Mouse (Mus musculus) heart, postnatal 0 days (tissue): ENCODE results near the gene Plekhm2. TPM values are rescaled to one million over a fixed set of nuclear protein-coding genes. Genes with fewer than 3 reads are reported as not detected.

Experiments used
- ATAC-seq: fragments of 200-750 bp; cut with Nextera tagmentation; 2 replicates; pipeline ENCODE4 v1.8.0; 2017; ENCODE audit warnings: low read depth, moderate number of reproducible peaks, moderate library complexity; ENCODE audit not compliant: insufficient read depth
- DNase-seq: peaks from one replicate; pipeline ENCODE4 v3.0.0-alpha.2; 2016; ENCODE audit warnings: low spot score
- H3K27ac ChIP-seq: fragments of 300-500 bp; sonication (generic); 2 replicates; pipeline ENCODE4 v1.5.1; 2014; ENCODE audit warnings: low read depth, mild to moderate bottlenecking
- H3K27me3 ChIP-seq: fragments of 300-500 bp; sonication (generic); 2 replicates; pipeline ENCODE4 v1.6.1; 2014; ENCODE audit warnings: low read length, mixed read lengths; ENCODE audit not compliant: control insufficient read depth, insufficient read depth
- H3K36me3 ChIP-seq: fragments of 300-500 bp; sonication (generic); replicated peaks from 2 replicates; pipeline ENCODE4 v1.6.1; 2014; ENCODE audit warnings: low read length, mixed read lengths; ENCODE audit not compliant: control insufficient read depth, insufficient read depth
- H3K4me1 ChIP-seq: fragments of 300-500 bp; sonication (generic); 2 replicates; pipeline ENCODE4 v1.6.1; 2014; ENCODE audit warnings: antibody characterized with exemption; ENCODE audit not compliant: control insufficient read depth, insufficient read depth
- H3K4me2 ChIP-seq: fragments of 300-500 bp; sonication (generic); 2 replicates; pipeline ENCODE4 v1.6.1; 2014; ENCODE audit warnings: low read depth, mild to moderate bottlenecking, low read length, moderate library complexity
- H3K4me3 ChIP-seq: fragments of 300-500 bp; sonication (generic); 2 replicates; pipeline ENCODE4 v1.5.1; 2014; ENCODE audit warnings: low read depth, low read length
- H3K9ac ChIP-seq: fragments of 300-500 bp; sonication (generic); replicated peaks from 2 replicates; pipeline ENCODE4 v1.6.1; 2014; ENCODE audit warnings: low read depth, low read length, mixed read lengths
- H3K9me3 ChIP-seq: fragments of 300-500 bp; sonication (generic); replicated peaks from 2 replicates; pipeline ENCODE4 v1.6.1; 2016; ENCODE audit warnings: low read length; ENCODE audit not compliant: control insufficient read depth
- CTCF ChIP-seq: IDR thresholded peaks from 2 replicates; pipeline ENCODE4 v1.5.1; 2016; ENCODE audit warnings: antibody characterized with exemption, control low read depth, low read depth
- EP300 ChIP-seq: IDR thresholded peaks from 2 replicates; pipeline ENCODE4 v1.6.1; 2016; ENCODE audit warnings: antibody characterized with exemption, low read depth
- WGBS: fragments of 180-500 bp; shearing (Covaris S2); extraction: QIAGEN DNeasy Blood & Tissue Kit; methylation state at CpG from one replicate; pipeline ENCODE4 v1.1.7; 2014; 5-methylcytosine and 5-hydroxymethylcytosine counted together
- polyA plus RNA-seq: library from polyadenylated mRNA; unstranded; fragments of >200 nt; fragmentation: Nextera tagmentation; extraction: Ambion mirVana; gene quantifications from 2 replicates; pipeline ENCODE4 v1.2.1, GENCODE M21; 2015
- total RNA-seq: library from RNA; depleted of rRNA; stranded (reverse); fragments of >200 nt; gene quantifications from 2 replicates; pipeline ENCODE4 v1.2.3, GENCODE M21; 2014; ENCODE audit warnings: low replicate concordance; rRNA removed

The Plekhm2 gene
- 43.3 and 52.9 TPM in 2 replicates for total RNA-seq
- 5.6 and 7.0 TPM in 2 replicates for polyA plus RNA-seq

GRCm38 (mm10) chr4:141664799-141665198 lies at the start of gene Plekhm2:
TSS of gene Plekhm2 (minus strand) at chr4:141664899.
- 43% methylated on average over 8 of the region's 8 CpGs for WGBS
- H3K9me3 ChIP-seq: no peaks in the 10 kb centered on the region
- peak within 1 kb of the TSS; percentile 91 for H3K9ac ChIP-seq
- peak within 1 kb of the TSS; percentile 93 for H3K27ac ChIP-seq
- H3K36me3 ChIP-seq: peaks cover 13% of the 10 kb centered on the region
- peak within 1 kb of the TSS; percentile 86 for H3K4me3 ChIP-seq
- DNase-seq (no peak), ATAC-seq (no peak)
- no peaks in the 10 kb centered on the region for H3K27me3 ChIP-seq
- H3K4me2 ChIP-seq: peak within 1 kb of the TSS; percentile 87
- TF ChIP-seq CTCF: no peak
- TF ChIP-seq EP300: no peak
- peaks cover 14% of the 10 kb centered on the region; the same call in 1 of the 2 replicates for H3K4me1 ChIP-seq

- no peak overlapping the region for H3K4me3 ChIP-seq
- no peak overlapping the region for H3K9ac ChIP-seq
- no peaks in the 10 kb centered on the region for H3K27me3 ChIP-seq
- peaks cover 18% of the 10 kb centered on the region; the same call in 1 of the 2 replicates for H3K4me1 ChIP-seq
- DNase-seq (no peak), ATAC-seq (no peak)
- H3K36me3 ChIP-seq: peaks cover 45% of the 10 kb centered on the region
- H3K9me3 ChIP-seq: no peaks in the 10 kb centered on the region
- H3K4me2 ChIP-seq: no peak overlapping the region
- no peak overlapping the region for H3K27ac ChIP-seq
- WGBS: 81% methylated on average over 5 of the region's 5 CpGs
- TF ChIP-seq EP300 (no peak), CTCF (no peak)
These were observed 49.0 kb upstream of the Plekhm2 start for GRCm38 (mm10) chr4:141713598-141714142.

GRCm38 (mm10) chr4:141711250-141711649 lies 46.6 kb upstream of the Plekhm2 start:
- Histone ChIP-seq H3K4me1 (peaks cover 14% of the 10 kb centered on the region; the same call in 1 of the 2 replicates), H3K4me2 (no peak overlapping the region), H3K4me3 (no peak overlapping the region), H3K27ac (no peak overlapping the region), H3K36me3 (peaks cover 67% of the 10 kb centered on the region), H3K9me3 (no peaks in the 10 kb centered on the region), H3K9ac (no peak overlapping the region), H3K27me3 (no peaks in the 10 kb centered on the region)
- DNase-seq: no peak
- 92% methylated on average over 1 of the region's 1 CpGs for WGBS
- TF ChIP-seq EP300 (no peak), CTCF (no peak)
- ATAC-seq: no peak

- no peak overlapping the region for H3K9ac ChIP-seq
- no peaks in the 10 kb centered on the region for H3K4me1 ChIP-seq
- H3K4me2 ChIP-seq: no peak overlapping the region
- H3K4me3 ChIP-seq: no peak overlapping the region
- no peak for TF ChIP-seq CTCF
- no peak for TF ChIP-seq EP300
- H3K9me3 ChIP-seq: no peaks in the 10 kb centered on the region
- H3K27me3 ChIP-seq: no peaks in the 10 kb centered on the region
- peaks cover 89% of the 10 kb centered on the region for H3K36me3 ChIP-seq
- DNase-seq (no peak), ATAC-seq (no peak)
- 90% methylated on average over 2 of the region's 2 CpGs for WGBS
- H3K27ac ChIP-seq: no peak overlapping the region
These were observed 44.3 kb upstream of the Plekhm2 start for GRCm38 (mm10) chr4:141708971-141709370.

GRCm38 (mm10) chr4:141708005-141708404 lies 43.3 kb upstream of the Plekhm2 start:
- Histone ChIP-seq H3K4me2 (no peak overlapping the region), H3K36me3 (peaks cover 95% of the 10 kb centered on the region), H3K9me3 (no peaks in the 10 kb centered on the region), H3K27ac (no peak overlapping the region), H3K4me1 (no peaks in the 10 kb centered on the region), H3K27me3 (no peaks in the 10 kb centered on the region), H3K4me3 (no peak overlapping the region), H3K9ac (no peak overlapping the region)
- ATAC-seq (no peak), DNase-seq (no peak)
- TF ChIP-seq CTCF (no peak), EP300 (no peak)
- 91% methylated on average over 7 of the region's 7 CpGs for WGBS

GRCm38 (mm10) chr4:141705331-141705730 lies 40.6 kb upstream of the Plekhm2 start:
- no peak overlapping the region for H3K9ac ChIP-seq
- 65% methylated on average over 4 of the region's 4 CpGs for WGBS
- no peak overlapping the region for H3K4me2 ChIP-seq
- H3K27ac ChIP-seq: no peak overlapping the region
- no peaks in the 10 kb centered on the region for H3K27me3 ChIP-seq
- H3K4me1 ChIP-seq: no peaks in the 10 kb centered on the region
- H3K36me3 ChIP-seq: peaks cover 96% of the 10 kb centered on the region
- no peaks in the 10 kb centered on the region for H3K9me3 ChIP-seq
- ATAC-seq (no peak), DNase-seq (no peak)
- no peak overlapping the region for H3K4me3 ChIP-seq
- TF ChIP-seq CTCF (no peak), EP300 (no peak)
